Mouse (Mus musculus) heart, adult 18-20 months (tissue): ENCODE data around the gene Knstrn. TPM values are rescaled to one million over a fixed set of nuclear protein-coding genes. Genes with fewer than 3 reads are reported as not detected.
A peak's percentile ranks its signal among the peaks of the same experiment; 100 is the strongest.

Experiments used
- DNase-seq, 2 experiments: peaks; one replicate each; pipeline ENCODE4 v3.0.0; 2021 to 2022; ENCODE audit warnings: mixed read lengths in 1 of 2
- long read RNA-seq, 2 experiments: library from polyadenylated mRNA; stranded (forward); transcript quantifications; one replicate each; pipeline ENCODE4 v2.0.0; 2021
- total RNA-seq, 2 experiments: library from RNA; stranded (reverse); gene quantifications; 2 replicates each; pipeline ENCODE4 v1.2.3; 2021

Gene Knstrn
- 1 to 10 TPM in 1 of 2 experiments, under 1 TPM in 1; 0.85 to 1.6 TPM for total RNA-seq
- long read RNA-seq, experiment 1, full-length matches to known transcripts, result 1 of 1 reads
- long read RNA-seq, experiment 1, partial matches to known transcripts, result 0 of 1 reads
- long read RNA-seq, experiment 1, other reads (novel, unspliced or antisense), result 0 of 1 reads
- long read RNA-seq, experiment 2, result 0 reads

DNA sequence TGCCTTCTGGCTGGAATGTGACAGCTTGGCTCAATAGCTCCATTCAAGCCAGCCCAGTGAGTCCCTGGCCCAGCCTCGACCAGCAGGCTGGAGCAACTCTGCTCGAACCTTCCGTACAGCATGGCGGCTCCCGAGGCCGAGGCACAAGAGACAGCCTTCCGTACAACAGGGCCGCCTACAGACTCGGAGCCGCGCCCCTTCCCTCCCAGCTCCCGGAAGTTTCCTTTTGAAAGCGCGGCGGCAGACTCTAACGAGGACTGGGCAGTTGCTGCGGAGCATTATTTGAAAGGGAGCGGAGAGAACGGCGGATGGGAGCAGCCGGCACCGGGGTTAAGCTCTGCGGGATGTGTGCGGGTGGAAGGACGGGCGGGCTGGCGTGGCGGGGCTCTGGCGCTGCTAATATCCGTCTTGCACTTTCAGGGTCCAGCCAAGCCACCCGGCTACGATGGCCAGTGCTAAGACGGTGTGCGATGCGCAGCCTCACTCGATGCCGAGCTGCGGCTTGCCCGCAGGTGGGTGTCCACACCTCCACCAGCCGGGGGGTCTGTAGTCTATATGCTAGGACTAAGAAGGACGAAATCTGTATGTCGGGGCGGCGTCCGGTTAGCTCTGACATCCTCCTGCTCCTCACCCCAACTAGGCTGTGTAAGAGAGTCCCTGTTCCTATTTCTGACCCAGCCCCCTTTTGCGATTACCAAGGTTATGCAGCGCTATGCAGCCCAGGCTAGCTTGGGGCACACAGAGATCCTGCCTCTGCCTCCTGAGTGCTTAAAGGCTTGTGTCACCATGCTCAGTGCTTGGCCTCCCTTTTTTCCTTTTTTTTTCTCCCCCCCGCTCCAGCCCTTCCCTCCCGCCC, at the start of gene Knstrn:
Knstrn (plus strand) TSS at position 23 of the 856 bp plus-strand sequence.
- peak; percentile 92 to 94 for DNase-seq

GRCm38 (mm10) chr2:118764094-118764831, 49.5 kb upstream of the Knstrn start:
- DNase-seq, result peak; percentile 57 to 75

DNA sequence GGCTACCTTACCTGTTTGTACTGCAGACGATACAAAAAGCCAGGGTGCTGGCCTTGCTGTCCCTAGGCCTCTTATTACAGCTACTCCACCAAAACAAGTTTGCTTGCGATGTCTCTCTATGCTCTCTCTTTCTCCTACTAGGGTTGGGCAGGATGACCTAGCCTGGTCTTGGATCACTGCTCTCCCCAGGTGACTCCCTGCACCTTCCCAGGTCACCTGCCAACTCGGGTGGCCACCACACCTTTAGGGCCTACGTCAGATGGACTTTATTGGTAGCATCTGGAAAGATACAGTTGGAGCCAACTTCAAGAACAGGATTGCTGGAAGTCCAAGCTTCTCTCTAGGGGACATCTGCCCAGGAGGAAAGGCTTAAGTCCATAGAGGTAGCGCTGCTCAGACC, 48.9 kb upstream of the Knstrn start:
- no peak for DNase-seq

DNA sequence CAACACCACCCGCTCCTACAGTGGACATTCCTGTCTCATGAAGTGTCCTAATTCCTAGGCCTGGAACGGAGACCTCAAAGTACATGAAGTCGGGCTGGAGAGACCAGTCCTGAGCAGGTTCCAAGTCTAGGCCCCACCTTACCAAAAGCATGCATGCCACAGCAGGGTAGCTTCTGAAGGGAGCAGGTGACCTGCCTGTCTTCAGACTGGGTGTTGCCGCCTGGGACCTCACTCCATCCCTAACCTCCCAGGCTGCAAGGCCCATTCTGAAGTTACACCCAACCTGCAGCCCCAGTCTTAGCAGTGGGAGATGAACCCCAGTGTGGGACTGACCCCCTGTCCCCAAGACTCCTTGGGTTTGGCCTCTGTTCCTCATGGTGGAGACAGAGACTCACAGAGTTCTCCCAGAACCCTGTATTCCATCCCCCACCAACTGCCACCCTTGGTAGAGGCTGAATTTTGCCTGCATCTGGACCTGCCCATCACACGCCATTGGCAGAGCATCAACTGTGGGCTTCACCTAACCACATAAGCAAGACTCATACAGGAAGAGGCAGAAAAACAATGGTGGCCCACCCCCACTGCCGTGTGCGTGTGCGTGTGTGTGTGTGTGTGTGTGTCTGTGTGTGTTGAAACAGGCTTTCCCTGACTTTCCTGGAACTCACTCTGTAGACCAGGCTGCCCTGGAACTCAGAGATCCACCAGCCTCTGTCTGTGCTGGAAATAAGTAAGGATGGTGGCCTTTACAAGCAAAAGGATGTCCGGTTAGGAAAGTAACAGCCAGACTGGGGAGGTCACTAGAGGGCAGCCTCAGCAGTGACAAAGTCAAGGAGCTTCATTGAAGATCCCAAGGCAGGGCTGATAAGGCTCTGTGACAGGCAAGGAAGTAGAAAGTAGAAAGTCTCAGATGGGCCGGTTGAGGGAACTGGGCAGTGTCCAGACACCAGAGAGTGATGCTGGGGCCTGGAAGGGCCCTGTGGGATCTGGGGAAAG, 47.5 kb upstream of the Knstrn start:
- peak in 1 of 2 experiments; percentile 29 for DNase-seq

DNA sequence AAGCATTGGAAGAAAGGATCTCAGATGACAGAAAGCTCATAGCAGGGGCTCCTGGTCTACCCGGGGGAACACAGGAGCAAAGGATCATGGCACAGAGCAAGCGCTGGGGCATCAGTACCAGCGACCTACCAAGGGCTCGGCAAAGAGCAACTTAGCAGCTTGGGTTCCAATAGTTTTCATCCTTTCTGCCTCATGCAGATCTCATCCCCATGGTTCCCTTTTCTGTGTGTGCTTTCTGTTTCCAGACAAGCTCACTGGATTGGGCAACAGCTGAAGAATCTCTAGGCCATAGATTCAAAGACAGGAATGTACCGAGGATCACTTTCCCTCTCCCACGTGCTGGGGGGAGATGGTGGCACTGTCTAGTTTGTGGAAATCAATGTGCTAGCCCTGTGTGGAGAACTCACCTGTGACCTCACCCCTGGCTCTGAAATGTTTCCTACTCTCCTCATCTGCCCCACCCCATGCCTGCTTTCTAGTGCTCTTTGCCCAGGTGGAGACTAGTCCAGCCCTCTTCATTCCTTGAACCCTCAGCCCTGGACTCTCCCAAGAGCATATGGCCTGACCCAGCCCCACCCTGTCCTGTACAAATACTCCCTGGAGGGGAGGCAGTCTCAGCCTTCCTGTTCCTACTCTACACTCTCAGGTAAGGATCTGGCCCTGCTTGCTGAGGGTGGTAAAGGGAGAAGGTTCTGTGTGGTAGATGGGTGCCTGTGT, 41.5 kb upstream of the Knstrn start, which contains the start of gene Phgr1:
Phgr1 (plus strand) TSS at position 612 of the 717 bp plus-strand sequence.
- no peak for DNase-seq

DNA sequence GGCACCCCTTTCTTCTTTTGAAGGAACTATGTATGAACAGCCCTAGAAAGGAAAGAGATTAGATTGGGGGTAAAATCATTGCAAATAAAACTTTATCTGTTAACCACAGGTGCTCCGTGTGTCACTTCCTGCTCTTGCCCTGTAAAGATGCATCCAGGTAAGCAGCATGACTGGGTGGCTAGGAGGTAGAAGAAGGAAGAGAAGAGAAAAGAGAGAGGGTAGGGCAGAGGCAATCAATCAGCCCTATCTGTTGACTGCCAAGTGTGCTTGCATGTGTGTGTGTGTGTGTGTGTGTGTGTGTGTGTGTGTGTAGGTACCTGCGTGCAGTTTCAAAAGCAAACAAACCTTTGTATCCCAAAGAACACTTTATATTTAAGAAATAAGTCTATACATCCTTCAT, 39.3 kb upstream of the Knstrn start:
- no peak for DNase-seq

GRCm38 (mm10) chr2:118775396-118775795, 38.4 kb upstream of the Knstrn start:
- DNase-seq, result no peak

GRCm38 (mm10) chr2:118775846-118776245, 38.0 kb upstream of the Knstrn start:
- peak in 1 of 2 experiments; percentile 16 for DNase-seq

DNA sequence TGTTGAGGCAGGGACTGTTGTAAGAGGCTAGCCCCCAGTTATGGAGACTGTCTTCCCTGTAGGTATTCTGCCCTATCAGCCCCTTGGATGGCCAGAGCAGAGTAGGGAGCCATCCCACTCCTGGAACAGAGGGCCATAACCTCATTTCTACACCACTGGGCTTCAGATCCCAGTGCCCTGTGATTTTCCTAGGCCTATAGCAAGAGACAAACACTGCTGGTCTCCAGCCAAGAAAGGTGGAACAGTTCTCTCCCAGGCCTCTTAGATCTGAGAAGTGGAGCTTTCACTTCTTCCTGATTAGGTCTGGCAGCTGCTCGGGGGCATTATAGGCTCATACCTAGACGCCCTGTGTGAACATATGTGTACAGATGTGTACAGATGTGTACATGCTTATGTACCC, 37.5 kb upstream of the Knstrn start:
- no peak for DNase-seq

GRCm38 (mm10) chr2:118778418-118778817, 35.4 kb upstream of the Knstrn start:
- no peak for DNase-seq

DNA sequence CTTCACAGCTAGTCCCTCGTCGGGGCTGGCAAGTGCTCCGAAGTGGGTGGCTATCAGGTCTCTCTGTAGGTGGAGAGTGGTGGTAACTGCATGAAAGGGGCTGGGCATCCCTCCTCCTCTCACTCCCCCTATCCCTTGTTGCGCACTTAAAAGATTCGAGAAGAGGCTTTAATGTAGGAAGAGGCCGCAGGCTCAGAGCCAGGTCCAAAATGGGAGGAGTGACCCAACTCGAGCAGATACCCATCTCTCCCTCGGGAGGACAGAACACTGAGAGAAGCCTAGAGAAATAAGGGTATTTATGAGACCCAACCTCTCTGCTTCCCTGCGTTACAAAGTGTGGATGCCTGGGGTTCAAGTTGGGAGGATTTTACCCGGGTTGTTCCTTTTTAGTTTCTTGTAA, 34.7 kb upstream of the Knstrn start:
- no peak for DNase-seq

DNA sequence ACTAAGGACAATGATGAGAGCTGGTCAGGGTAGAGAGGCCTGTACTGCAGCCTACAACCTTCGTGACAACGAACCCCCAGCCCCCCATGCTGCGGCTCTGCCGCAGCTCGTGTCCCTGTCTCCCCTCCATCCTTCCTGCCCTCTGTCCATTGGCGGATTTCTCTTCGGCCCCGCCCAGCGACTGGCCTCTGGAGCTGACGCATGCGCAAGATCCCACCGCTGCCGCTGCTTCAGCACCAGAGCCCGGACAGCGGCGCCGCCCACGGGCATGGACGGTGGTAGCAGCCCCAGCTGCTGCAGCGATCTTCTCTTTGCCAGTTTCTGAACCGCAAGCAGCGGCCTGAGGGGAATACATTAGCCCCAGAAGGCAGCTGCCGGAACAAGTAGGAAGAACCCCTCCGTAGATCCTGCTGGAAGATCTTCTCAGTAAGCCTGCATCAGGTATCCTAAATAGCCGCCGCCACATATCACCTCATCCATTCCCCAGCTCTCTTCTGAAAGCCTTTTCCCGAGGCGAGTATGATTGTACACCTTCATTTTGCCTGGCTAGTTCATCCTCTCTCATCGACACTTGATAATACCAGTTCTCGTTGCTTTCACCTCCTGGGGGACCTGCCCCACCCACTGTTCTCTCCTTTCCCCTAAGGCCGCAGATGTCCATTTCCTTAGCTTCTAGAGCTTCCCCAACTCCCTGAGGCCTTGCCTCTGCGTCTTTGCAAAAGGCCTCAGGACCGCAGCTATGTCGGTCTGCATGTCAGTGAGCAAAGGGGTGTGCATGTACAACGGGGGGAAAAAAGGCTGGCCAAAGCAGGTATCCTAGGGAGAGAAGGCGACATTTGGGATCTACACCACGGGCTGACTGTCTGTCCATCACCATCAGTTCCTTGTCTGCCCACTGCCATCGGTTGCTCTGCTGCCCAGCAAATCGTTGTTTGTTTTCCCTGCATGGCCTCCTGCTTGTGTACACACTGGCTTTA, 34.0 kb upstream of the Knstrn start, which contains the start of gene Disp2:
Disp2 (plus strand) TSS at position 216 of the 977 bp plus-strand sequence.
- peak; percentile 93 to 94 for DNase-seq

DNA sequence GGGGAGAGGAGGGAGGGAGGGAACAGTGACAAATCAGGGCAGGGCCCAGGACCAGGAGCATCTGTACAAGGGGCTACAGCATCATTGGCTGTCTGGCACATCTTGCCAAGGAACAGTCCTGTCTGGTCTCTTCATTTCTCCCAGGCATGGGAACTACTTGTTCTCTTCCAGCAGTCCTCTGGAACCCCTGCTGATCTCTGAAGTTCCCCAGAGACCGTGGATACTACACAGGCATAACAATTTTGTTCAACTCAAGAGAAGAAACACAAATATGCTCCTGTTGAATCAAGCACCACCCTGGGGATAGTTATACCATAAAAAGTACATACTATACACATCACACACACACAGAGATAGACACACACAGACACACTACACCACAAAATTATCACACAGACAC, 32.7 kb upstream of the Knstrn start:
- no peak for DNase-seq

DNA sequence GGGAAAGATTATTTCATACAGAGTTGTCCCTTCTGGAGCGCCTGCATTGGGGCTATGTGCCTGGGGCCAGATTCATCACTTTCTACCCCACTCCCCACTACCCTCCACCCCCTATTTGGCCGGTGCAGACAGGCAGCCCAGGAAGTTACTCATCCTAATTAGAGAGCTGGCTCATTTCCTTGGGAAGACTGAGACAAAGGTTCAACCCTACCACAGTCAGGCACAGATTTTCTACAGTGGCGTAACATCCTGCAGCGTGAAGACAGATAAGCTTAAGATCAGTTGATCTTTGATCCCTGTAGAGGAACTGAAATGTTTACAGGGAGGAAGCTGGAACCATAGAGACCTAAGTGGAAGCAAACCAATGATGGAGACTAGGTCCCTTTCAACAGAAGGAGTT, 31.5 kb upstream of the Knstrn start:
- no peak for DNase-seq

- no peak for DNase-seq
Measured at GRCm38 (mm10) chr2:118783093-118783492, 30.7 kb upstream of the Knstrn start.

- no peak for DNase-seq
Measured at GRCm38 (mm10) chr2:118783663-118784062, 30.1 kb upstream of the Knstrn start.

DNA sequence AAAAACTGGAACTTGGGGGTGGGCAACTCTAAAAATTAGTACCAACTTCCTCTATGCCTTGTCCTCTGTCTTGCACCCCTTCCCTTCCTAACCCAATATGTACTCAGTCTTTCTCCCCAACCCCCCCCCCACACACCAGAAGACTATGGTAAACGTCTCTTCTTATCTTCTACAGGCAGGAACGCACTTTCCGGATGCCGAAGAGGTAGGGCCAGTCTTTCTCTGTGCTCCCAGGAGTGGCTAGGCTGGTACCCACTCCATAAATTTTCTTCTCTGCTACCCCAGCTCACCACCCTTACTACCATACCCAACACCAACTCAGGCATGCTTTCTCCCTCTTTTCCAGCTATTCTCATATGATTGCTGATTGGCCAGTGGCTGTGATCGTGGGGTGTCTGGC, 27.3 kb upstream of the Knstrn start:
- no peak for DNase-seq

GRCm38 (mm10) chr2:118789501-118789900, 24.3 kb upstream of the Knstrn start:
- peak in 1 of 2 experiments; percentile 9 for DNase-seq

DNA sequence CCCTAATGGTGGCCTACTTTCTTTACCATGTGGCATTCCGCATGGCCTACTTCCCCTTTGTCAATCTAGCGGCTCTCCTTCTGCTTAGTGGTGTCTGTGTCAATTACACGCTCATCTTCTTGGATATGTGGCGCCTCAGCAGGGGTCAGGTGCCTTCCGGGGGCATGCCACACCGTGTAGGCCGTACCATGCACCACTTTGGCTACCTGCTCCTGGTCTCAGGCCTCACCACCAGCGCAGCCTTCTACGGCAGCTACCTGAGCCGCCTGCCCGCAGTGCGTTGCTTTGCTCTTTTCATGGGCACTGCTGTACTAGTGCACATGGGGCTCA, 23.6 kb upstream of the Knstrn start:
- DNase-seq, result no peak
